Mouse (Mus musculus): ENCODE results near the gene Gm20837. TPM values are rescaled to one million over a fixed set of nuclear protein-coding genes. Genes with fewer than 3 reads are reported as not detected.
"Not testable (repeated sequence)": the region's sequence is repeated elsewhere in the genome, so short reads cannot be mapped to it uniquely, and the experiment has no call there.

The Gm20837 gene
- total RNA-seq (2015; ENCODE audit: low replicate concordance) (not detected in 2 replicates), total RNA-seq (2017; ENCODE audit: low replicate concordance) (not detected in 2 replicates)

DNA sequence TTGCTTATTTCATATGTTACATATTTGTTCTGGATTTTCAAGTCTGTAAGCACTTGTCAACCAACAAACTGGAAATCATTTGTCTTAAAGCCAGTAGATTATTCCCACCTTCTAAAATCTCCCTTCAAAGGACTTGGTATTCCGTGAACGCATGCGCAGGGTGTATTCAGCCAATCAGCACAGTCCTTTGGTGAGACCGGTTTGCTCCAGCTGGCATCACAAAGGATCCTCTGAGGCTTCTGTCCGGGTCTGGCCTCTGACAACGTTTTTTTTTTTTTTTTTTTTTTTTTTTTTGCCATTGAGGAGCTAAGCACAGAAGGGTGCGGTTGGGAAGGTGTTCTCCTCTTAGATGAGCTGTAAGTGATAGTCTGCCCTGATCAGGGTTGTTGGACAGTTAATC is at the start of gene Gm20837:
Gm20837 (plus strand) TSS at position 301 of the 400 bp plus-strand sequence.
- ATAC-seq (replicated peaks; ENCODE audit: low FRiP score, poor library complexity, severe bottlenecking), result not testable (repeated sequence)
